Mouse (Mus musculus) heart, adult 11 months (tissue): Measurements from ENCODE around the gene Tlr7.

Experiments
- DNase-seq: peaks from one replicate; pipeline ENCODE4 v3.0.0; 2022

Tlr7 gene

GRCm38 (mm10) chrX:167276953-167277352 lies 53.4 kb downstream of the Tlr7 start:
- no peak for DNase-seq

GRCm38 (mm10) chrX:167276551-167276950 lies 53.8 kb downstream of the Tlr7 start:
- no peak for DNase-seq

GRCm38 (mm10) chrX:167264086-167264485 lies 66.3 kb downstream of the Tlr7 start, which contains the start of gene Tlr8:
Gene Tlr8 (minus strand): TSS chrX:167264329.
- DNase-seq, result no peak

- no peak for DNase-seq
These were observed 66.8 kb downstream of the Tlr7 start for GRCm38 (mm10) chrX:167263530-167263929.
